Mouse (Mus musculus): ENCODE measurements around the gene Gm36864. TPM values are rescaled to one million over a fixed set of nuclear protein-coding genes. Genes with fewer than 3 reads are reported as not detected.

Gene Gm36864
- polyA plus RNA-seq (2015; fragmentation: Nextera tagmentation; extraction: Ambion mirVana): 0.10 TPM in 1 of 2 replicates, not detected in the other

DNA sequence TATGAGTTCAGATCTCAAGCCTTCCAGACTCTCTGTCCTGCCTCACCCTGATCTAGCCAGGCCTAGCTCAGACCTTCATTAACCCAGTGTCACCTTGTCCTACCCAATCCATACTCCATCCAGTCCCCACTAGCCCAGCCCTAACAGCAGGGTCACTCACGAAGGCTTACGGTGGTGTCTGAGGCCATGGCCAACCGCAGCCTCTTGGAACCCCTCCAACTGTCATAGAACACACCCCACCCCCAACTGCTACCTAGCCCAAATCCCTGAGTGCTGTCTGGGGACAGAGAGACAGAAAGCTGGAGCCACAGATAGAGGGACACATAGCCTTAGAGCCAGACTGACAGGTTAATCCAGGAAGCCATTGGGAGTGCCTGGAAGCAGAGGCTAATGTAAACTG lies at the start of gene Gm36864:
Gm36864 (plus strand) TSS at position 269 of the 400 bp plus-strand sequence.

DNA sequence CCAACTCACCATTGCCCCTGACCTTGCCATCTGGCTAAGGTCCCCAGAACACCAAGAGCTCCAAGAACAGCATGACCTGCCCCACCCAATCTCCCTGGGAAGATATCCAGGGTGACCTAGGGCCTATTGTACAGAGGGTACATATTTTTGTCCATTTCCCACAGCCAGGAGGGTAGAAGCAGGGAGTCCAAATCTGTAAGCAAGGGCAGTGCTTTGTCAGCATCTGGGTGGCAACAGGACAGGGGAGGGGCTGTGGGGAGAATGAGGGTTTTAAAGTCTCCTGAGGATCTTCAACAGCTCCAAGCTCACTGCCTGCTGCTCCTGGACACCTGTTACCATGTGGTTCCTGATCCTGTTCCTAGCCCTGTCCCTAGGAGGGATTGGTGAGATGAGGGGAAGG lies 48.0 kb upstream of the Gm36864 start, which contains the start of gene Klk1b24:
Klk1b24 (plus strand) TSS at position 301 of the 400 bp plus-strand sequence.

DNA sequence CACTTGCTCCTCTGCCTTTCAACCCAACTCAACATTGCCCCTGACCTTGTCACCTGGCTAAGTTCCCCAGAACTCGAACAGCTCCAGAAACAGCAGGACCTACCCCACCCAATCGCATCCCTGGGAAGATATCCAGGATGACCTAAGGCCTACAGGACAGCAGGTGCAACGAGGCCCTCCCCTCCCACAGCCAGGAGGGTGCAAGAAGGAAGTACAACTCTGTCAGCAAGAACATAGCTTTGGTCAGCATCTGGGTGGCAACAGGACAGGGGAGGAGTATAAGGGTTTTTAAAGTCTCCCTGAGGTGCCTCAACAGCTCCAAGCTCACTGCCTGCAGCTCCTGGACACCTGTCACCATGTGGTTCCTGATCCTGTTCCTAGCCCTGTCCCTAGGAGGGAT lies 38.1 kb upstream of the Gm36864 start, which contains the start of gene Klk1b3:
Klk1b3 (plus strand) TSS at position 301 of the 400 bp plus-strand sequence.

DNA sequence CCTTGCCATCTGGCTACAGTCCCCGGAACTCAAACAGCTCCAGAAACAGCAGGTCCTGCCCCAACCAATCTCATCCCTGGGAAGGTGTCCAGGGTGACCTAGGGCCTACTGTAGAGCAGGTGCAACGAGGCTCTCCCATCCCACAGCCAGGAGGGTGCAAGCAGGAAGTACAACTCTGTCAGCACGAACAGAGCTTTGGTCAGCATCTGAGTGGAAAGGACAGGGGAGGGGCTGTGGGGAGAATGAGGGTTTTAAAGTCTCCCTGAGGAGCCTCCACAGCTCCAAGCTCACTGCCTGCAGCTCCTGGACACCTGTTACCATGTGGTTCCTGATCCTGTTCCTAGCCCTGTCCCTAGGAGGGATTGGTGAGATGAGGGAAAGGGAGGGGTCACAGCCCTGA lies 28.8 kb upstream of the Gm36864 start, which contains the start of gene Klk1b4:
Klk1b4 (plus strand) TSS at position 301 of the 400 bp plus-strand sequence.

DNA sequence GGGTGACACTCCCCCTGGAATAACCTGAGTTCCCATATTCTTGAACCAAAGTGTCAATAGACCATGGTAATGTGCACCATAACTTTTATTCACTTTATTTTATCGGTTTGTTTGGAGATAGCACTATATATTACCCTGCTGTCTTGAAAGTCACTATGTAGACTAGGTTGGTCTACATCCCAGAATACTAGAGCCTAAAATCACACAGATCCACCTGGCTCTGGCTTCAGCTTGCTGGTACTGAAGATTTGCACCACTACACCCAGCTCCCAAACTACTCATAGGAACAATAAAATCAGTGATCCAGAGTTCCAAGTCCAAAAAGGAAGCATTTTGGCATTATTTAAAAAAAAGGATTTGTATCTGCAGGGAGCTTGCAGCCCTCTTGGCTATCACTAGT lies 20.3 kb upstream of the Gm36864 start, which contains the start of gene Klk1b5:
Klk1b5 (plus strand) TSS at position 301 of the 400 bp plus-strand sequence.

DNA sequence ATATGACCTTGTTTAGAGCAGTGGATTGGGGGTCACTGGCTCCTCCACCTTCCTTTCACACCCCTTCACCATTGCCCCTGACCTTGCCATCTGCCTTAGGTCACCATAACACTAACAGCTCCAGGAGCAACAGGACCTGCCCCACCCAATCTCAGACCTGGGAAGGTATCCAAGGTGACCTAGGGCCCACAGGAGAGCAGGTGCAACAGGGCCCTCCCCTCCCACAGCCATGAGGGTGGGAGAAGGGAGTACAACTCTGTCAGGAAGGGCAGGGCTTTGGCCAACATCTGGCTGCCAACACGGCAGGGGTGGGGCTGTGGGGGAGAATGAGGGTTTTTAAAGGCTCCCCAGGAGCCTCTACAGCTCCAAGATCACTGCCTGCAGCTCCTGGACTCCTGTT lies 10.9 kb upstream of the Gm36864 start, which contains the start of gene Klk1:
Klk1 (plus strand) TSS at position 285 of the 400 bp plus-strand sequence.

DNA sequence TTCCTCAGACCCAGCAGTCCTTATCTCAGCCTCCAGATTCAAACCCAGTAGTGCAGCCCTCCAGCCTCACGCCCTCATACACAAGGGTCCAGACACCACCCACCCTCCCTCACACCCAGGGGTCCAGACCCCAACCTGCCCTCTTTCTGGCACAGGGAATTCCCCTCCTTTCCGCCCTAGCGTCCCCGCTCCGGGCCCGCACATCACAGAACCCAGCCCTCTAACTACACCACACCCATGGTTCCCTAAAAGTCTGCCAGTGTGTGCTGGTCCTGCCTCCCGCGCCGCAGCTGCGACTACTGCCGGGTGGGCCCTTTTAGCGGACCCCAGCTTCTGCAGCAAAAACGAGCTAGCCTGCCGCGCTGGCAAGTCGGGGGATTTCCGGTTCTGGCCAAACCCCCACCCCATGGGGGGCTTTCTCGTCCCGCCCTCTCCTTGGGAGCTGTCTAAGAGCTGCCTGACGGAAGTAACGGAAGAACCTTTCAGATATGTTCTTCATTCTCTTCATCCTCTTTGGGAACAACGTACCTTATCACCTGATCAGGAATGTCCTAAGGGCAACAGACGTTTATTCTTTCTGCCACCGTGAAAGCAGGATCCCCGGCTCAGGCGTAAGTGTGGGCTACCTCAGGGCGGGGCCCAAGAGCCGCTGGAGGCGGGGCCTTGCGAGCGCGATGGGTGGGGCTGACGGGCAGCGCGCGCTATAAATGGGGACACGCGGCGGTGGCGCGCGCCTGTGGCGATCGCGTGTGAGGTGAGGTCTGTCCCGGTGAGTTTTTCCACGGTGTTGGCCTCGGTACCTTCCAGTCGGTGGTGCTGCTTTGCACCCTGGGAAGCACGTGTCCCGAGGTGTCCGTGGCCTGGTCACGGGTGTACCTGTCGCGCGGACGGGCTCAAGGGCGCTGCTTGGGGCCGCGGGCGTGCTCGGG lies 10.3 kb downstream of the Gm36864 start, which contains the start of the genes 1700028J19Rik and 2410002F23Rik:
1700028J19Rik (minus strand) TSS at position 641 of the 929 bp plus-strand sequence.
2410002F23Rik (plus strand) TSS at position 668 of the 929 bp plus-strand sequence.

DNA sequence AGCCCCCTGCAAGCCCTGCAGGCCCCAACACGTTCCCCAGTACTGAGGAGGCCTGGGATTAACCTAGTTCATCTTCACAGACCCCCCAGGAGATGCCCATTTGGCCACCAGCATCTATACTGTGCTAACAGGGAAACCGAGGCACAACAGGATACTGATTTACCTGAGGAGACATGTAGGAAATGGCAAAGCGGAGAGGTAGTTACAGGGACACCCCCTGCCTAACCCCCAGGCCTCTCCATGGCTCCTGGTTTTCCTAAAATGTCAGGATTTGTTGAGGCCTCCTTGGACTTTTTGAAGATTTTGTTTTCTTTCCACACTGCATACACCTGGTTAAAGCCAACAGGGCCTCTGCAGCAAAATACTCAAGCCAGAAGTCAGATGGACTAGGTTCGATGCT lies 21.3 kb downstream of the Gm36864 start, which contains the start of gene Acp4:
Acp4 (minus strand) TSS at position 101 of the 400 bp plus-strand sequence.

DNA sequence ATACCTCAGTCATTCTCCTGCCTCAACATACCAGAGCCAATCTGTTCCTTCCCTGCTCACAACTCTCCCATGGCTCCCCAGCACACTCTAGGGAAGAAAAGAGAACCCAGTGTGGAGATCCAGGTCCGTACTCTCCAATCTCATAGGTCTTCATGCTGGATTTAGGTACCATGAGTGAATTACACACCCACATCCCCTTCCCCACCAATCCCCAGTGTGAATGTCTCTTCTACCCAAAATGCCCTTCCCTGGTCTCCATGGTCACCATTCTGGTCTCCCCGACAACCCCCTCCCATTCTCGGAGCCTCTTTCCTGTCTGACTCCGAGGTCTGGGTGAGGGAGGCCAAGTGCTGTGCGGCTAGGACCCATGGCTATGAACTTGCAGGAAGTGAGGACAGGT lies 25.2 kb downstream of the Gm36864 start, which contains the start of gene Gm15517:
Gm15517 (plus strand) TSS at position 301 of the 400 bp plus-strand sequence.

Other genes with a start within 250 kb of the Gm36864 start
- gene Klk1b11, start 240.3 kb upstream of the Gm36864 start, polyA plus RNA-seq (2015; fragmentation: Nextera tagmentation; extraction: Ambion mirVana): not detected in 2 replicates
- not detected in 2 replicates for gene Klk1b26, start 224.0 kb upstream of the Gm36864 start, polyA plus RNA-seq (2015; fragmentation: Nextera tagmentation; extraction: Ambion mirVana)
- not detected in 2 replicates for gene Klk1b27, start 183.9 kb upstream of the Gm36864 start, polyA plus RNA-seq (2015; fragmentation: Nextera tagmentation; extraction: Ambion mirVana)
- gene Klk1b21, start 133.8 kb upstream of the Gm36864 start, polyA plus RNA-seq (2015; fragmentation: Nextera tagmentation; extraction: Ambion mirVana): not detected in 2 replicates
- gene Klk1b22, start 123.5 kb upstream of the Gm36864 start, polyA plus RNA-seq (2015; fragmentation: Nextera tagmentation; extraction: Ambion mirVana): not detected in 2 replicates
- gene Klk1b16, start 99.4 kb upstream of the Gm36864 start, polyA plus RNA-seq (2015; fragmentation: Nextera tagmentation; extraction: Ambion mirVana): not detected in 2 replicates
- not detected in 2 replicates for gene Klk1b24, start 47.9 kb upstream of the Gm36864 start, polyA plus RNA-seq (2015; fragmentation: Nextera tagmentation; extraction: Ambion mirVana)
- not detected in 2 replicates for gene Klk1b3, start 38.0 kb upstream of the Gm36864 start, polyA plus RNA-seq (2015; fragmentation: Nextera tagmentation; extraction: Ambion mirVana)
- gene Klk1b4, start 28.7 kb upstream of the Gm36864 start, polyA plus RNA-seq (2015; fragmentation: Nextera tagmentation; extraction: Ambion mirVana): not detected in 2 replicates
- gene Klk1b5, start 20.2 kb upstream of the Gm36864 start, polyA plus RNA-seq (2015; fragmentation: Nextera tagmentation; extraction: Ambion mirVana): not detected in 2 replicates
- not detected in 2 replicates for gene Klk1, start 10.8 kb upstream of the Gm36864 start, polyA plus RNA-seq (2015; fragmentation: Nextera tagmentation; extraction: Ambion mirVana)
- gene 1700028J19Rik, start 10.5 kb downstream of the Gm36864 start, polyA plus RNA-seq (2015; fragmentation: Nextera tagmentation; extraction: Ambion mirVana): 2.0 and 2.2 TPM in 2 replicates
- gene 2410002F23Rik, start 10.5 kb downstream of the Gm36864 start, polyA plus RNA-seq (2015; fragmentation: Nextera tagmentation; extraction: Ambion mirVana): 180 and 195 TPM in 2 replicates
- not detected in 2 replicates for gene Acp4, start 21.2 kb downstream of the Gm36864 start, polyA plus RNA-seq (2015; fragmentation: Nextera tagmentation; extraction: Ambion mirVana)
- not detected in 2 replicates for gene Gm15517, start 25.3 kb downstream of the Gm36864 start, polyA plus RNA-seq (2015; fragmentation: Nextera tagmentation; extraction: Ambion mirVana)
- gene Clec11a, start 70.7 kb downstream of the Gm36864 start, polyA plus RNA-seq (2015; fragmentation: Nextera tagmentation; extraction: Ambion mirVana): 5.7 and 7.1 TPM in 2 replicates
- gene Shank1, start 74.1 kb downstream of the Gm36864 start, polyA plus RNA-seq (2015; fragmentation: Nextera tagmentation; extraction: Ambion mirVana): 52.8 and 59.3 TPM in 2 replicates
- gene Syt3, start 147.9 kb downstream of the Gm36864 start, polyA plus RNA-seq (2015; fragmentation: Nextera tagmentation; extraction: Ambion mirVana): 100 and 108 TPM in 2 replicates
- gene 1700008O03Rik, start 149.6 kb downstream of the Gm36864 start, polyA plus RNA-seq (2015; fragmentation: Nextera tagmentation; extraction: Ambion mirVana): 4.4 and 6.2 TPM in 2 replicates
- gene Lrrc4b, start 192.8 kb downstream of the Gm36864 start, polyA plus RNA-seq (2015; fragmentation: Nextera tagmentation; extraction: Ambion mirVana): 27.6 and 27.7 TPM in 2 replicates
- gene Aspdh, start 229.2 kb downstream of the Gm36864 start, polyA plus RNA-seq (2015; fragmentation: Nextera tagmentation; extraction: Ambion mirVana): 1.8 and 2.4 TPM in 2 replicates
- gene Josd2, start 231.8 kb downstream of the Gm36864 start, polyA plus RNA-seq (2015; fragmentation: Nextera tagmentation; extraction: Ambion mirVana): 37.0 and 40.2 TPM in 2 replicates

Measured in neural tube, postnatal 0 days (tissue).